Mouse (Mus musculus) frontal cortex, adult (tissue): Measurements from ENCODE around the gene Tdp2.

ENCODE experiments used
- ATAC-seq: cut with Nextera tagmentation; 2 replicates; pipeline ENCODE4 v1.9.2; 2017; ENCODE audit warnings: mild to moderate bottlenecking, moderate library complexity, mixed read lengths; ENCODE audit not compliant: low TSS enrichment

Gene Tdp2

GRCm38 (mm10) chr13:24879359-24880040, 48.0 kb downstream of the Tdp2 start:
- ATAC-seq: no peak

- ATAC-seq: no peak
These were observed 48.7 kb downstream of the Tdp2 start for GRCm38 (mm10) chr13:24880208-24880607.

GRCm38 (mm10) chr13:24880704-24881103, 49.2 kb downstream of the Tdp2 start:
- ATAC-seq: no peak

- no peak for ATAC-seq
These were observed 50.9 kb downstream of the Tdp2 start for GRCm38 (mm10) chr13:24882411-24882810.

- ATAC-seq: no peak
These were observed 58.1 kb downstream of the Tdp2 start for GRCm38 (mm10) chr13:24889554-24889953.
